Mouse (Mus musculus) bone marrow macrophage, adult 2 months (primary cell): ENCODE results near the gene Slc22a1. TPM values are rescaled to one million over a fixed set of nuclear protein-coding genes. Genes with fewer than 3 reads are reported as not detected.
"Not testable (repeated sequence)": the region's sequence is repeated elsewhere in the genome, so short reads cannot be mapped to it uniquely, and the experiment has no call there.

Source experiments
- H3K27ac ChIP-seq: 2 replicates; pipeline ENCODE4 v1.5.1; 2012; ENCODE audit warnings: low read depth, low read length; ENCODE audit not compliant: insufficient read depth
- H3K4me1 ChIP-seq: 2 replicates; pipeline ENCODE4 v1.6.1; 2012; ENCODE audit warnings: low read length; ENCODE audit not compliant: control insufficient read depth, insufficient read depth
- H3K4me3 ChIP-seq: 2 replicates; pipeline ENCODE4 v1.5.1; 2012; ENCODE audit warnings: mild to moderate bottlenecking, low read length, moderate library complexity; ENCODE audit not compliant: insufficient read depth
- CTCF ChIP-seq: IDR thresholded peaks from 2 replicates; pipeline ENCODE4 v1.5.1; 2012; ENCODE audit warnings: low read depth, mild to moderate bottlenecking, low read length, moderate library complexity
- POLR2A ChIP-seq: IDR thresholded peaks from 2 replicates; pipeline ENCODE4 v1.6.1; 2012; ENCODE audit warnings: mild to moderate bottlenecking, low read depth, low read length, borderline replicate concordance
- polyA plus RNA-seq: library from polyadenylated mRNA; stranded (reverse); fragments of >200 nt; gene quantifications from 2 replicates; pipeline ENCODE4 v1.2.4, GENCODE M21; 2012; ENCODE audit not compliant: missing spikeins, insufficient read depth, insufficient read length

Gene Slc22a1
- polyA plus RNA-seq, 1 experiment = not detected

DNA sequence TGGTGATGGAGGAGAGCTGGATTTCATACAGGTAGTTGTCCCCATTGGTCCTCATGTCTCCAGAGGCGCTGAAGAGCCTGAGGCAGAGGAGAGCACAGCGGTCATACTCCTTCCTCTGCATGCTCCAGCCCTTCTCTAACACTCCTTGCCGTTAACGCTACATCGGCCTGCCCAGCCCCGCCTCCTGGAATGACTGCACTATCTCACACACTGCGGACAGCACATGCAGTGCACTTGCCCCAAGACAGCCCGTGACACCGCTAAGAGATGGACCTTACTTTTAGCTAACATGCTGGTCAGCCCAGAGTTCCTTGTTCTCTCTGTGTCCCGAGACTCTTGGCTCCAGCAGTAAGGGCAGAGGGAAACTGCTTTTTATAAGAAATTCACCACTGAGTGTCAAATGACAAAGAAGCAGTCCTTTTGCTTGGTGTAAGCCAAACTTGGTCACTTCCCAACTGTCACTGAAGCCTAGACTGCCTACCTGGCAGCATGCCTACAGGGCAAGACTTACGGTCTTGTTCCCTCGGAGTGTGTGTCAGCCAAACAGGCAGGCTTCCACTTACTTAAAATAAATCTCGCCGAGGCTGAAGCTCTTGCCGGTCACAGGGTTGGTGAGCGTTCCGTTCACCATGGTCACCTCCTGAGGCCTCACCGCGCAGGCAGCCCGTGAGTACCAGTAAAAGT is 12.9 kb upstream of the Slc22a1 start:
- TF ChIP-seq POLR2A (no peak), CTCF (no peak)
- H3K27ac ChIP-seq = no peak overlapping the region
- no peaks in the 10 kb centered on the region for H3K4me1 ChIP-seq
- H3K4me3 ChIP-seq = no peak overlapping the region

DNA sequence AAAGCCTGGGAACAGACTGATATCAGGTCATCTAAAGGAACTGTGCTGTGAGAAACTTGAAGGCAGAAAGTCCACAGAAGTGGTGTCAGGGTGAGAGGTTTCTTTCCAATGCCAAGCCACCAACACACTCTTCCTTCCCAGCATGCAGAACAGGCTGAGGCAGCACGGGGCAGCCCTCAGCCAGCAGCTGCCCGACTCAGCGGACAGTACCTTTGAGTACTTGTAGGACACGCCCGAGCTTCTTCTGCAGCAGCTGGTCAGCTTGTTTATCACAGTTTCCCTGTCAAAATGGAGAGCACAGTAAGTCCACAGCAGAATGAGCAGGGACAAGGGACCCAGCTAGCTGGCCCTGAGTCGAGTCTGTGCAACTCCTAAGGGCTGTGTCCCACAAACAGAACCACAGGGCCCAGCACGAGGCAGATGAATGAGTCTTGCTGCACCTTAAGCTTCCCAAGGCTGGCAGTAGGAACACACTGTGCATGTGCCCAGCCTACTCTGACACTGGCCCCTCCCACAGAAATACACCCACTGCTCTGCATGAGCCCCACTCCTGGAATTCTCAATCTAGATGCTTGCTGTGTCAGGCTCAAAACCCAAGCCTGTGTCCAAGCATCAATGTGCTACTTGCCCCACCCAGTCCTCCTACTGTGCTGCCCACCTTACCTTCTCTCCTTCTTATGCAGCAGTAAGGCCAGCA is 9.4 kb upstream of the Slc22a1 start:
- no peaks in the 10 kb centered on the region for H3K4me1 ChIP-seq
- H3K4me3 ChIP-seq = no peak overlapping the region
- TF ChIP-seq POLR2A (no peak), CTCF (no peak)
- no peak overlapping the region for H3K27ac ChIP-seq

DNA sequence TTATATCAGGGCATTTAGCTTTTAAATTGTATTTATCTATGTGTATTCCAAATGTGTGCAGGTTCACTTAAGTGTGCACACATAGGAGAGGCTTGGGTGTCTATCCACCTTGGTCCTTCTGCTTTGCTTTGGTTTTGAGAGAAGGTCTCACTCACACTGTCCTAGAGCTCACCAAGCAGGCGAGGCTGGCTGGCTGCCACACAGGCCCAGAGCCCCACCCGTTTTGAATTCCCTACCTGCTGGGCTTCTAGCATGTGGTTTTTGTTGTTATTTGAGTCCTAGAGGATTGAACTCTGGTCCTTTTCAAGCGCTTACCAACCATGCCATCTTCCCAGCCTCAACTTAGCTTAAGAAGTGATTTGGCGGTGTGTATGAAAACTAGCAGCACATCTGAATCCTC is 8.8 kb upstream of the Slc22a1 start:
- no peak overlapping the region for H3K4me3 ChIP-seq
- H3K4me1 ChIP-seq = no peaks in the 10 kb centered on the region
- no peak overlapping the region for H3K27ac ChIP-seq
- TF ChIP-seq CTCF = no peak
- no peak for TF ChIP-seq POLR2A

DNA sequence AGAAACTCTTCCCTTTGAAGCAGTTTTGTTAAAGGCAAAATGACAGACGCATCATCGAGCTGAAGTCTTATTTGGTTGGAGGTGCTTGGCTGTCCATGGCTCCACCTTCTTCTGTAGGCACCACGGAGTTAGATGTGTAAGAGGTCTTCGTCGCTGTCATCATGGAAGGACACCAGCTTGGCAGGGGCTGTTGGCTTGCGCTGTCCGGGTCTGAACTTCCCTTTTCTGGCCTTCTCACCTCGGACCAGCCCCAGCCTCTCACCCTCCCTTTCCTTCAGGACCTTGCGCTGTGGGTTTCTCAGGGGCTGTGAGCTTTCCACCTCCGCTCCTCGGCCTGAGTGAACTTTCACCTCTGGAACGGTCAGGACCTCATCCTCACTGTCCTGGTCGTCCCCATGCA is 8.0 kb upstream of the Slc22a1 start:
- Histone ChIP-seq H3K4me3 (no peak overlapping the region), H3K4me1 (no peaks in the 10 kb centered on the region), H3K27ac (no peak overlapping the region)
- TF ChIP-seq CTCF = no peak
- TF ChIP-seq POLR2A = no peak

DNA sequence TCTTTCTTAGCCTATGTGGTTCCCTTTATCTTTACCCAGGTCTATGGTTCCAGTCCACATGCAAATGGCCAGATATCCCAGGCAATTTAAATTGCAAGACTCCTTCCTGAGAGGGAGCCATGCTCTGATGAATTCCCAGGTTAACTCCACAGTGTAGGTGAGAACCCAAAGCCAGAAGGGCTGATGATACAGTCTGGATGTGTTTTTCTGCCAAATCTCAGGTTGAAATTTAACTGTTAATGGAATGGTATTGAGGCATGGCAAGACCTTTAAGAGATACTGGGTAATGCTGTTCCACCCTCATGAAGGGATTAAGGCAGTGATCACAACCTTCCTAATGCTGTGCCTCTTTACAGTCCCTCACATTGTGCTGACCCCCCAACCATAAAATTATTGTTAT is 2.6 kb upstream of the Slc22a1 start:
- Histone ChIP-seq H3K4me3 (no peak overlapping the region), H3K27ac (no peak overlapping the region), H3K4me1 (no peaks in the 10 kb centered on the region)
- no peak for TF ChIP-seq POLR2A
- TF ChIP-seq CTCF = no peak

DNA sequence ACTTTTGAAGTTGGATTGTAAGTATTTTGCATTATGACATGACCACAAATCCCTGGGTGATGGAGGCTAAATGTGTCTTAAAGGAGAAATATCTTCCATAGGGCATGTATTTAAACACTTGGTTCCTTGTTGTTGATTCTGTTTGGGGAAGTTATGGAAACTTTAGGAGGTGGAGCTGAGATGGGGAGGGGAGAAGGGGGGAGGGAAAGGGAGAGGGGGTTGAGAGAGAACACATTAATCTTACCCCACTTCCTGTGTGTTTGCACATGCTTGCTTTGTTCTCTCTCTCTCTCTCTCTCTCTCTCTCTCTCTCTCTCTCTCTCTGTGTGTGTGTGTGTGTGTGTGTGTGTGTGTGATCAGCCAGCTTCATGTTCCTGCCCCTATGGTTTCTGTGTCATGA is 1.5 kb upstream of the Slc22a1 start:
- TF ChIP-seq CTCF (no peak), POLR2A (no peak)
- Histone ChIP-seq H3K27ac (no peak overlapping the region), H3K4me3 (no peak overlapping the region), H3K4me1 (no peaks in the 10 kb centered on the region)

DNA sequence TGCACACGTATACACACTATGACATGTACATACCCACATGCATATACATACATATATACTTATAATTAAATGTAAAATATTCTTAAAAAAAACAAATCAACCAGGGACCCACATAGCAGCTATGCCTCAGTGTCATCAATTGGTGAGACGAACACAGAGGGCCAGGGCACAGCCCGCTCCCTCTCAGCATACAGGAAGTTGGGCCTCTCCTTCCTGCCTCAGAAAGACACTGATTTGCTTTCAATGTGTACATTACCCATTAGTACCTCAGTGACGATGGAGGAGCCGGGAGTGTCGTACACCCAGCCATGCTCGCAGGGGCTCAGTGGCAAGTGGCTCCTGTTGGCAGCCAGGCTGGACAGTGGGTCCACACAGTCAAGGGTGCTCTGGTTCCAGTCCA is 649 bp downstream of the Slc22a1 start:
- H3K4me3 ChIP-seq, H3K27ac ChIP-seq, H3K4me1 ChIP-seq: not testable (repeated sequence)

DNA sequence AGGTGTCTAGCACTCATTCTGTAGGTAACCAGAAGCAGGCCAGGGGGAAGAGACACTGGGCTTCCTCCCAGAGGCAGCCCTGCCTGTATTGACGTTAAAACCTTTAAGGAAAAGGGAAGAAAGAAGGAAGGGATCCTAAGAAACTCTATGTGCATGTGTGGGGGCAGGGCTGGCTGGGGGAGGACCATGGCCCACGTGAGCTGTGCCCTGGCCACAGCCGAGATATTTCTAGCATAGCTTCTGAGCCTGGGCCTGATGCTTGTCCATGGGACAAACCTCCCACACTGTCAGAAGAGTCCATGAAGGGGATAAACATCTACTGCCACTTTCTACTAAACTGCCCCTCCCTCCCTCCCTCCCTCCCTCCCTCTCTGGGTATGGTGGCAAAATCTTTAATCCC is 1.8 kb downstream of the Slc22a1 start:
- H3K4me3 ChIP-seq = no peak overlapping the region
- H3K27ac ChIP-seq = no peak overlapping the region
- no peaks in the 10 kb centered on the region for H3K4me1 ChIP-seq
- TF ChIP-seq POLR2A = no peak
- no peak for TF ChIP-seq CTCF

DNA sequence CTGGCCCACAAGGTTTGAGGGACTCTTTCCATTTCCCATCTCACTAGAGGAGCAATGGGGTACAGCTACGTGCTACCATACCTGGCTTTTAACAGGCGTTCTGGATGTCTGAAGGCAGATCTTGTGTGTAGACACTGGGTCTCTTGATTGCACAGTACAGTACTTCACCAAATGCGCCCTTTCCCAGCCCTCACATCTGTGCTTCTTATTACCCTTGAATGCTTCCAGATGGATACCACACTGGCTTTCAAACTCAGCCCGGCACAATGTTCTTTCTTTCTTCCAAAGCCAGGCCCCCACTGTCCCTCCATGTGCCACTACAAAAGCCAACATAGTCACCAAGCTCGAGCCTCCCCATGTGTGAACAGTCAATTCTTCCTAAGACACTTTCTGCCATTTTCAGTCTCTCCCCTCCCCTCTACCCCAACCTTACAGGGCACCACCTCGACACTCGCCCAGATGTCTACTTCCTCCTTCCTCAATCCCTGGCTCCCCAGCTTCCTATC is 3.3 kb downstream of the Slc22a1 start:
- TF ChIP-seq POLR2A = no peak
- TF ChIP-seq CTCF = no peak
- Histone ChIP-seq H3K4me3 (no peak overlapping the region), H3K4me1 (no peaks in the 10 kb centered on the region), H3K27ac (no peak overlapping the region)

DNA sequence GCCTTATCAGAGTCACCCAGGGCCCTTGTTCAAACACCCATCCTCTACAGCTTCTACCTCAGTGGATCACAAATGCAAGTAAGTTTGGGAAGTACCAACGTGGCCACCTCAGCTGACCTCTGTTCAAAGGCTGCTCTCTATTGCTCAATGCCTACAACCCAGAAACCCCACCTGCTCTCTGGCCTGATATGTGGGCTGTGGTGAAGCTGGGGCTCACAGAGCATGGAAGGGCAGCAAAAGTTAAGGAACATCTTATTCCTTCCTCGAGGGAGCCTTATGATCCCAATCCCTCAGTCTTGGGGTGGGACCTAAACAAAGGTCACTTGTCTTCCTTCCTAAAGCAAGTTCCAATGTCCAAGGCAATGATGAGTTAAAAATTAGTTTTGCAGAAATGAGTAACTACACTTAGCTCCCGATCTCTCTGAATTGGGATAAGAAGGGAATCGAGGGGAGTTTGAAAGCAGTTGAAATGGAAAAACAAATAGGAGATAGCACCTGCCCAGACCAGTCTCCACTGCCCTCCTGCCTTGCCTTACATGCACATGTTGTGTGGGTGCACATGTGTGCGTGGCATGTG is 4.5 kb downstream of the Slc22a1 start:
- no peak overlapping the region for H3K27ac ChIP-seq
- no peaks in the 10 kb centered on the region for H3K4me1 ChIP-seq
- H3K4me3 ChIP-seq = no peak overlapping the region
- TF ChIP-seq CTCF = no peak
- no peak for TF ChIP-seq POLR2A
